Mouse (Mus musculus): ENCODE data around the gene Bpnt1. TPM values are rescaled to one million over a fixed set of nuclear protein-coding genes. Genes with fewer than 3 reads are reported as not detected.

Bpnt1 gene
- total and polyA plus RNA-seq, 3 experiments = 22.0 to 29.1 TPM; not detected in 1

GRCm38 (mm10) chr1:185284740-185285139 lies 47.2 kb upstream of the Bpnt1 start:
- H3K4me3 ChIP-seq (ENCODE audit: control insufficient read depth in 1 of 2, insufficient read depth in 1 of 2, low read depth in 2 of 2, low read length in 2 of 2) = no peak overlapping the region
- no peaks in the 10 kb centered on the region for H3K4me1 ChIP-seq (ENCODE audit: control insufficient read depth in 1 of 2, insufficient read depth in 2 of 2, low read length in 2 of 2)
- H3K79me2 ChIP-seq (ENCODE audit: control insufficient read depth, insufficient read depth, low read length, poor library complexity) = no peaks in the 10 kb centered on the region
- DNase-seq (ENCODE audit: low read depth, low spot score) = no peak
- H3K27me3 ChIP-seq (ENCODE audit: control insufficient read depth in 1 of 2, insufficient read depth in 2 of 2, low read length in 2 of 2) = no peaks in the 10 kb centered on the region
- H3K36me3 ChIP-seq (ENCODE audit: control insufficient read depth in 1 of 2, insufficient read depth in 2 of 2, low read length in 2 of 2) = peaks cover 0 to 19% of the 10 kb centered on the region in 2 experiments; a peak in 2 of 4 replicates
- no peaks in the 10 kb centered on the region for H3K9me3 ChIP-seq (replicated peaks; ENCODE audit: insufficient read depth, low read length)
- TF ChIP-seq MXI1 (IDR thresholded peaks at IDR 0.05; ENCODE audit: low read depth, low read length) (no peak), KAT2A (conservative IDR thresholded peaks at IDR 0.05; ENCODE audit: low read depth, low read length) (no peak), ELF1 (IDR thresholded peaks at IDR 0.05; ENCODE audit: low read depth, low read length) (no peak), NELFE (IDR thresholded peaks at IDR 0.05; ENCODE audit: low read depth, low read length) (no peak), POLR2AphosphoS2 (IDR thresholded peaks at IDR 0.05; ENCODE audit: low read length) (0 out of 2 replicates have a peak, but pooled peaks have one; percentile 34), MYB (IDR thresholded peaks at IDR 0.05; ENCODE audit: low read depth, low read length) (no peak), RCOR1 (IDR thresholded peaks at IDR 0.05; ENCODE audit: low read depth, low read length) (no peak), ETS1 (IDR thresholded peaks at IDR 0.05; ENCODE audit: low read depth, low read length) (no peak)
- H3K9ac ChIP-seq (ENCODE audit: control insufficient read depth, low read depth, low read length, poor library complexity, severe bottlenecking) = no peak overlapping the region
- H3K27ac ChIP-seq (ENCODE audit: control insufficient read depth, low read depth, low read length) = no peak overlapping the region

DNA sequence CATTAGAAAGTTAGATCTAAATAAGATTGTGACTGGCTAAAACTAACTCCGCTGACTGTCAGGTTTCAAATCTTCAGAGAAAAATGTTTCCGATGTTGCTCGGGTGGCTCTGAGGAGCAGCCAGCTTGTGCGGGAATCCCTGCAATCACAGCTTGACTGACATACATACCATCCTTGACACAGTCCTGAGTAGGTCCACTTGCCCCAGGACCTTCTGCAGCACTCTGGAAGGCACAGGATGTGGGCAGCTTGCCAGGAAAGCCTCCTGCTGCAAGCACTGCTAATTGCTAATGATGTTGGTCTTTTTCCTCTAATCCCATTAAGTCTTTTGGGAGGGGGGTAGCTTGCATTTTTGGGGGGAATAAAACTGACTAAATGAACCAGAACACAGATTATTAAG lies 46.8 kb upstream of the Bpnt1 start:
- no peaks in the 10 kb centered on the region for H3K9me3 ChIP-seq (replicated peaks; ENCODE audit: insufficient read depth, low read length)
- no peaks in the 10 kb centered on the region for H3K79me2 ChIP-seq (ENCODE audit: control insufficient read depth, insufficient read depth, low read length, poor library complexity)
- no peaks in the 10 kb centered on the region for H3K4me1 ChIP-seq (ENCODE audit: control insufficient read depth in 1 of 2, insufficient read depth in 2 of 2, low read length in 2 of 2)
- TF ChIP-seq MYC (IDR thresholded peaks at IDR 0.05; ENCODE audit: low read depth, low read length) (no peak), MAX (IDR thresholded peaks at IDR 0.05; ENCODE audit: low read length) (no peak)
- H3K36me3 ChIP-seq (ENCODE audit: control insufficient read depth in 1 of 2, insufficient read depth in 2 of 2, low read length in 2 of 2) = peaks cover 0 to 19% of the 10 kb centered on the region in 2 experiments; a peak in 2 of 4 replicates
- DNase-seq (ENCODE audit: low read depth, low spot score) = peak; percentile 12
- no peaks in the 10 kb centered on the region for H3K27me3 ChIP-seq (ENCODE audit: control insufficient read depth in 1 of 2, insufficient read depth in 2 of 2, low read length in 2 of 2)
- no peak overlapping the region for H3K4me3 ChIP-seq (ENCODE audit: control insufficient read depth in 1 of 2, insufficient read depth in 1 of 2, low read depth in 2 of 2, low read length in 2 of 2)
- no peak overlapping the region for H3K9ac ChIP-seq (ENCODE audit: control insufficient read depth, low read depth, low read length, poor library complexity, severe bottlenecking)
- H3K27ac ChIP-seq (ENCODE audit: control insufficient read depth, low read depth, low read length) = no peak overlapping the region

GRCm38 (mm10) chr1:185287066-185287465 lies 44.9 kb upstream of the Bpnt1 start:
- no peak for DNase-seq (ENCODE audit: low read depth, low spot score)
- H3K9me3 ChIP-seq (replicated peaks; ENCODE audit: insufficient read depth, low read length) = no peaks in the 10 kb centered on the region
- H3K27ac ChIP-seq (ENCODE audit: control insufficient read depth, low read depth, low read length) = no peak overlapping the region
- peaks cover 0 to 20% of the 10 kb centered on the region in 2 experiments; a peak in 2 of 4 replicates for H3K36me3 ChIP-seq (ENCODE audit: control insufficient read depth in 1 of 2, insufficient read depth in 2 of 2, low read length in 2 of 2)
- no peaks in the 10 kb centered on the region for H3K79me2 ChIP-seq (ENCODE audit: control insufficient read depth, insufficient read depth, low read length, poor library complexity)
- TF ChIP-seq TBP (IDR thresholded peaks at IDR 0.05; ENCODE audit: low read depth, low read length) (no peak), ZC3H11A (IDR thresholded peaks at IDR 0.05; ENCODE audit: low read depth, low read length) (no peak), RAD21 (IDR thresholded peaks at IDR 0.05; ENCODE audit: low read depth, low read length) (no peak), RCOR1 (IDR thresholded peaks at IDR 0.05; ENCODE audit: low read depth, low read length) (no peak), CTCF (IDR thresholded peaks at IDR 0.05 in 2 of 3, conservative IDR thresholded peaks at IDR 0.05 in 1 of 3; ENCODE audit: control insufficient read depth in 1 of 3, insufficient read depth in 1 of 3, low read depth in 2 of 3, low read length in 3 of 3, poor library complexity in 1 of 3, severe bottlenecking in 1 of 3) (no peak), POLR2A (IDR thresholded peaks at IDR 0.05; ENCODE audit: control insufficient read depth in 1 of 2, insufficient read depth in 1 of 2, low read depth in 1 of 2, low read length in 2 of 2, poor library complexity in 1 of 2) (no peak), E2F4 (IDR thresholded peaks at IDR 0.05; ENCODE audit: borderline replicate concordance, low read depth, low read length) (no peak), MXI1 (IDR thresholded peaks at IDR 0.05; ENCODE audit: low read depth, low read length) (no peak), NRF1 (IDR thresholded peaks at IDR 0.05; ENCODE audit: insufficient read depth, low read depth, low read length, poor library complexity, severe bottlenecking) (no peak), BHLHE40 (IDR thresholded peaks at IDR 0.05; ENCODE audit: borderline replicate concordance, low read depth, low read length) (no peak), CHD1 (IDR thresholded peaks at IDR 0.05; ENCODE audit: low read depth, low read length) (no peak), USF1 (IDR thresholded peaks at IDR 0.05; ENCODE audit: low read depth, low read length) (no peak), ZNF384 (IDR thresholded peaks at IDR 0.05; ENCODE audit: low read depth, low read length) (no peak), JUND (IDR thresholded peaks at IDR 0.05; ENCODE audit: low read depth, low read length) (no peak), CHD2 (IDR thresholded peaks at IDR 0.05; ENCODE audit: low read length) (no peak), GABPA (IDR thresholded peaks at IDR 0.05; ENCODE audit: low read depth, low read length) (no peak), POLR2AphosphoS5 (IDR thresholded peaks at IDR 0.05; ENCODE audit: borderline replicate concordance, low read depth, low read length) (no peak)
- H3K9ac ChIP-seq (ENCODE audit: control insufficient read depth, low read depth, low read length, poor library complexity, severe bottlenecking) = no peak overlapping the region
- H3K4me1 ChIP-seq (ENCODE audit: control insufficient read depth in 1 of 2, insufficient read depth in 2 of 2, low read length in 2 of 2) = no peaks in the 10 kb centered on the region
- H3K4me3 ChIP-seq (ENCODE audit: control insufficient read depth in 1 of 2, insufficient read depth in 1 of 2, low read depth in 2 of 2, low read length in 2 of 2) = no peak overlapping the region
- H3K27me3 ChIP-seq (ENCODE audit: control insufficient read depth in 1 of 2, insufficient read depth in 2 of 2, low read length in 2 of 2) = no peaks in the 10 kb centered on the region
